ENCODE assay signal across 19 mouse cellular contexts in the genomic region with DNA sequence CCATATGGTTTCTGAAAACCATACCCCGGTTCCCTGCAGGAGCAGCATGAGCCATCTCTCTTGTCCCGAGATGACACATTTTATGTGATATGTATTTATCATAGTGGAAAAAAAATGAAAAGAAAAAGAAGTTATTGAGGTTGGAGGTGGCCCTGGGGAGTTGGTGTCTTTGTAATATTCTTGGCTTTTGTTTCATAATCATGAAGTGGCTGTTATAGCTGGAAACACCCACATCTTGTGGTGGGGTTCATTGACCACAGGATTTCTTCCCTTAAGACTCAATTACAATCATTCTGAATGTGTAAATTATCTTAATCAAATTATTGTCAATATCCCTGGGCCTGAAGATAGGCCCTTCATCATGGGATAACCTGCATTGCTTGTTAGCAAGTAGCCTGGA.
"Had no signal": no experiment of that assay in that cellular context is flagged by ENCODE, and none has a peak within 500 bp of the region (broad histone marks: within the 10 kb centered on the region; RNA-seq: fewer than 3 reads in every experiment).

No protein-coding gene starts in this region.

- H3K27me3 ChIP-seq: lung, embryonic 15.5 days; midbrain, embryonic 13.5 days; midbrain, embryonic 15.5 days; neural tube, embryonic 12.5 days had no signal

- DNase-seq: liver, postnatal 0 days; lung, adult 2 months; lung, postnatal 14 days; lung, postnatal 36 days; right cerebral cortex, adult 18-20 months; right cerebral cortex, postnatal 25 days; right cerebral cortex, postnatal 4 days; spleen, adult 18-20 months; thymus, adult 18-20 months; thymus, postnatal 14 days; thymus, postnatal 36 days had no signal

- H3K9ac ChIP-seq: liver, postnatal 0 days; lung, embryonic 15.5 days; midbrain, embryonic 13.5 days; midbrain, embryonic 15.5 days; neural tube, embryonic 12.5 days had no signal

- H3K36me3 ChIP-seq: lung, embryonic 15.5 days; midbrain, embryonic 13.5 days; midbrain, embryonic 15.5 days; neural tube, embryonic 12.5 days had no signal

- ATAC-seq: liver, postnatal 0 days; lung, postnatal 0 days; midbrain, embryonic 13.5 days; midbrain, embryonic 15.5 days had no signal

- H3K4me3 ChIP-seq: lung, embryonic 15.5 days; megakaryocyte, embryonic 14.5 days; midbrain, embryonic 13.5 days; midbrain, embryonic 15.5 days; neural tube, embryonic 12.5 days had no signal

- H3K9me3 ChIP-seq: lung, embryonic 15.5 days; midbrain, embryonic 13.5 days; midbrain, embryonic 15.5 days had no signal

- H3K4me2 ChIP-seq: lung, embryonic 15.5 days; midbrain, embryonic 11.5 days; midbrain, embryonic 13.5 days; midbrain, embryonic 15.5 days; neural tube, embryonic 12.5 days had no signal

- H3K27ac ChIP-seq: lung, embryonic 15.5 days; macrophage; midbrain, embryonic 13.5 days; midbrain, embryonic 15.5 days; neural tube, embryonic 12.5 days had no signal

- H3K4me1 ChIP-seq: lung, embryonic 15.5 days; midbrain, embryonic 13.5 days; midbrain, embryonic 15.5 days; neural tube, embryonic 12.5 days had no signal
